Mouse (Mus musculus): Measurements from ENCODE around the gene Spata16. TPM values are rescaled to one million over a fixed set of nuclear protein-coding genes. Genes with fewer than 3 reads are reported as not detected.

Gene Spata16
- total and polyA plus RNA-seq, 3 experiments: not detected

DNA sequence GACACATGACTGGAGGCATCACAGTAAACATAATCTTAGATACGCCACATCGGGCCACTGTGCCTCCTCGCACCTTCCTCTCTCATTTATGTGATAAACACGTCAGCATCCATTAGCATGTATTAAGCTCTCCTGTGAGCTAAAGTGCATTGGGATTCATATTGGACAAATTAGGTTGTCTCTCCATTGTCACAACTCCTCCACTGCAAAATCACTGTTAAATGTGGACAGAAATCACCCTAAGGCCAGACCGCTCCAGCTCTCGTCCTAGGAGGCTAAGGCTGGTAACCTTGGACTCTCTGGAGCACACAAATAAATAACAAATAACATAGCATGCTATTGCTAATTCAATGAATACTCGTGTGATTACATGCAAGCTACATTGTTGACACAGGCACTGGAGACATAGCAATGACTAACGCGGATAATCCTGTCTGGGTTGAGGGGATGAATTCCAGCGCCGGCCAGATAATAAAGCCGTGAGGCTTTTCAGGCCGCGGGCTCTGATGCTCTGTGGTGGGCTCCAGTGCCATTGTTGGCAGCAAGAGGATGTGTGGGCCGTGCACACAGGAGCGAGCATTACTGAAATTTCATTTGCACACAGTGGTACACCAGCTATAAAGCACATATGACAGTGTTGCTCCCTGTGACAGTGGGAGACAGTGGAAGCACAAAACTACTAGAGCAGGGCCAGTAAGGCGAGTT is 197.8 kb downstream of the Spata16 start:
- Histone ChIP-seq H3K27ac (ENCODE audit: control insufficient read depth, low read depth, low read length) (no peak overlapping the region), H3K27me3 (ENCODE audit: control insufficient read depth in 1 of 2, insufficient read depth in 2 of 2, low read length in 2 of 2) (no peaks in the 10 kb centered on the region; a peak in 2 of 4 replicates), H3K9ac (ENCODE audit: control insufficient read depth, low read depth, low read length, poor library complexity, severe bottlenecking) (no peak overlapping the region), H3K4me1 (ENCODE audit: control insufficient read depth in 1 of 2, insufficient read depth in 2 of 2, low read length in 2 of 2) (no peaks in the 10 kb centered on the region), H3K79me2 (ENCODE audit: control insufficient read depth, insufficient read depth, low read length, poor library complexity) (no peaks in the 10 kb centered on the region), H3K4me3 (ENCODE audit: control insufficient read depth in 1 of 2, insufficient read depth in 1 of 2, low read depth in 2 of 2, low read length in 2 of 2) (no peak overlapping the region), H3K9me3 (replicated peaks; ENCODE audit: insufficient read depth, low read length) (no peaks in the 10 kb centered on the region), H3K36me3 (ENCODE audit: control insufficient read depth in 1 of 2, insufficient read depth in 2 of 2, low read length in 2 of 2) (no peaks in the 10 kb centered on the region)
- DNase-seq (ENCODE audit: low read depth, low spot score): no peak
- TF ChIP-seq ZMIZ1 (IDR thresholded peaks at IDR 0.05; ENCODE audit: low read depth, low read length): no peak
- no peak for TF ChIP-seq TBP (IDR thresholded peaks at IDR 0.05; ENCODE audit: low read depth, low read length)
- TF ChIP-seq MXI1 (IDR thresholded peaks at IDR 0.05; ENCODE audit: low read depth, low read length): no peak
- no peak for TF ChIP-seq ZC3H11A (IDR thresholded peaks at IDR 0.05; ENCODE audit: low read depth, low read length)

DNA sequence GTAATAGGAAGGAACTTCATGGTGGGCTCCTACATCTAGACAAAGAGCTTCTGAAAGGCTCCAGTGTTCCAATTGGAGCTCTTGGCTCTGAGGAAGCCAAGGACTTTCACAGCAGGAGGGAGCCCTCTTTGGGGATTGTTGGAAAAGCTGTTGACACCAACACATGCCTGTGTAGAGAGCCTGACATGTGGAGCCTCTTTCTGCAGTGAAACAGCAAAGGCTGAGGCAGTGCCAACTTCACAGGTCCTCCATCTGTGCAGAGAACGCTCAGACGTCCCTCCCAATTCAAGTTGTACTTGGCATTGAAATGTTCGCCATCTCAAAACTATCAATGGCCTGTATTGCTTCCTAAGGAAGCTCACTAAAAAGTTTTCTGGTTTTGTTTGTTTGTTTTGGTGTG is 207.6 kb downstream of the Spata16 start:
- Histone ChIP-seq H3K79me2 (ENCODE audit: control insufficient read depth, insufficient read depth, low read length, poor library complexity) (no peaks in the 10 kb centered on the region), H3K36me3 (ENCODE audit: control insufficient read depth in 1 of 2, insufficient read depth in 2 of 2, low read length in 2 of 2) (no peaks in the 10 kb centered on the region), H3K4me1 (ENCODE audit: control insufficient read depth in 1 of 2, insufficient read depth in 2 of 2, low read length in 2 of 2) (no peaks in the 10 kb centered on the region), H3K9me3 (replicated peaks; ENCODE audit: insufficient read depth, low read length) (no peaks in the 10 kb centered on the region), H3K27ac (ENCODE audit: control insufficient read depth, low read depth, low read length) (no peak overlapping the region), H3K9ac (ENCODE audit: control insufficient read depth, low read depth, low read length, poor library complexity, severe bottlenecking) (no peak overlapping the region), H3K27me3 (ENCODE audit: control insufficient read depth in 1 of 2, insufficient read depth in 2 of 2, low read length in 2 of 2) (no peaks in the 10 kb centered on the region), H3K4me3 (ENCODE audit: control insufficient read depth in 1 of 2, insufficient read depth in 1 of 2, low read depth in 2 of 2, low read length in 2 of 2) (no peak overlapping the region)
- DNase-seq (ENCODE audit: low read depth, low spot score): no peak
- TF ChIP-seq CHD2 (IDR thresholded peaks at IDR 0.05; ENCODE audit: low read length) (no peak), POLR2AphosphoS5 (IDR thresholded peaks at IDR 0.05; ENCODE audit: borderline replicate concordance, low read depth, low read length) (no peak), NRF1 (IDR thresholded peaks at IDR 0.05; ENCODE audit: insufficient read depth, low read depth, low read length, poor library complexity, severe bottlenecking) (no peak), RAD21 (IDR thresholded peaks at IDR 0.05; ENCODE audit: low read depth, low read length) (no peak), ZC3H11A (IDR thresholded peaks at IDR 0.05; ENCODE audit: low read depth, low read length) (no peak), BHLHE40 (IDR thresholded peaks at IDR 0.05; ENCODE audit: borderline replicate concordance, low read depth, low read length) (no peak), ELF1 (IDR thresholded peaks at IDR 0.05; ENCODE audit: low read depth, low read length) (no peak), E2F4 (IDR thresholded peaks at IDR 0.05; ENCODE audit: borderline replicate concordance, low read depth, low read length) (no peak), ZMIZ1 (IDR thresholded peaks at IDR 0.05; ENCODE audit: low read depth, low read length) (no peak), ETS1 (IDR thresholded peaks at IDR 0.05; ENCODE audit: low read depth, low read length) (no peak), CHD1 (IDR thresholded peaks at IDR 0.05; ENCODE audit: low read depth, low read length) (no peak), MAX (IDR thresholded peaks at IDR 0.05; ENCODE audit: low read length) (no peak), ZNF384 (IDR thresholded peaks at IDR 0.05; ENCODE audit: low read depth, low read length) (no peak), MYC (IDR thresholded peaks at IDR 0.05; ENCODE audit: low read depth, low read length) (no peak), NELFE (IDR thresholded peaks at IDR 0.05; ENCODE audit: low read depth, low read length) (no peak), RCOR1 (IDR thresholded peaks at IDR 0.05; ENCODE audit: low read depth, low read length) (no peak), USF1 (IDR thresholded peaks at IDR 0.05; ENCODE audit: low read depth, low read length) (no peak)
